Mouse (Mus musculus) adrenal gland, postnatal 4 days (tissue): ENCODE data around the gene Ehmt2. TPM values are rescaled to one million over a fixed set of nuclear protein-coding genes. Genes with fewer than 3 reads are reported as not detected.
"Not testable (repeated sequence)": the region's sequence is repeated elsewhere in the genome, so short reads cannot be mapped to it uniquely, and the experiment has no call there.

Experiments used
- DNase-seq, 2 experiments: peaks; one replicate each; pipeline ENCODE4 v3.0.0; 2021 to 2022; ENCODE audit warnings: low spot score in 2 of 2, mixed read lengths in 2 of 2
- total RNA-seq, 2 experiments: library from RNA; stranded (reverse); gene quantifications; 2 replicates each; pipeline ENCODE4 v1.2.3; 2021

The Ehmt2 gene
- total RNA-seq, 2 experiments from 2014 or later, result 214 to 215 TPM

DNA sequence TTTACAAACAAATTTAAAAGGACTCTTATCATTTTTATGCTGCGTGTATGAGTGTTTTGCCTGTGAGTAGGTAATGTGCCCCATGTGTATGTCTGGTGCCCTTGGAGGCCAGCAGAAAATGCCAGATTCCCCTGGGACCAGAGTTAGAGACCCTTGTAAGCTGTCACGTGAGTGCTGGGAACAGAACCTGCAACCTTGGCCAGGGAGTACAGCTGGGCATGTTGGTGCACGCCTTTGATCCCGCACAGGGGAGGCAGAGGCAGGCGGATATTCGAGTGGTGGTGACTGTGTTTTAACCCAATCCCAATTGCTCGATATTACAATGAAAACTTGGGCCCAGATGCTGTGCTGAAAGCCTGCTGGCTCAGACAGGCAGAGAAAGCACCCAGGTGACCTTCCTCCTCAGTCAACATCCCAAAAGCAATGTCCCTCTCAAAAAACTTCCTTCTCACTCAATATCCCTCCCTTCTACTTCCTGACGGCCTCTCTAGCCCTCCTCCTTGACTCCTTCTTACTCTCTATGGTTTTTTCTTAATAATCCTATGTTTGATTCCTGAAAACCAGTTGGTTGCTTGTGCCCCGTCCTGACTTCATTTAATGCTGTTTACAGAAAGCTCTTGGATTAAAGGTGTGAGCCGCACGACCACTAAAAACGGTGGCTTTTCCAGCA is 8.1 kb upstream of the Ehmt2 start:
- no peak for DNase-seq

DNA sequence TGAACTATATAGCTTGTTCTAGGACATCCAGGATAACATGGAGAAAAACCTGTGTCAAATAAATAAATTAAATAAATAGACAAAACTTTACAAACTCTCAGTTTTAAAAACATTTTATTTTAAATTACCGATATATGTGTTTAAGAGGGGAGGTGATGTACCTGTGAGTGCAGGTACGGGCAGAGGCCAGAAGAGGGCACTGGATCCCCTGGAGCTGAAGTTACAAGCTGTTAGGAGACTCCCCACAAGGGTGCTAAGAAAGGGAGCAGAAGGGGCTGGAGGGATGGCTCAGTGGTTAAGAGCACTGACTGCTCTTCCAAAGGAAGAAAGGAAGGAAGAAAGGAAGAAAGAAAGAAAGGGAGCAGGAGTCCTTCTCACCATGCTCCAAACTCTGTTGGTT is 6.9 kb upstream of the Ehmt2 start:
- no peak for DNase-seq

DNA sequence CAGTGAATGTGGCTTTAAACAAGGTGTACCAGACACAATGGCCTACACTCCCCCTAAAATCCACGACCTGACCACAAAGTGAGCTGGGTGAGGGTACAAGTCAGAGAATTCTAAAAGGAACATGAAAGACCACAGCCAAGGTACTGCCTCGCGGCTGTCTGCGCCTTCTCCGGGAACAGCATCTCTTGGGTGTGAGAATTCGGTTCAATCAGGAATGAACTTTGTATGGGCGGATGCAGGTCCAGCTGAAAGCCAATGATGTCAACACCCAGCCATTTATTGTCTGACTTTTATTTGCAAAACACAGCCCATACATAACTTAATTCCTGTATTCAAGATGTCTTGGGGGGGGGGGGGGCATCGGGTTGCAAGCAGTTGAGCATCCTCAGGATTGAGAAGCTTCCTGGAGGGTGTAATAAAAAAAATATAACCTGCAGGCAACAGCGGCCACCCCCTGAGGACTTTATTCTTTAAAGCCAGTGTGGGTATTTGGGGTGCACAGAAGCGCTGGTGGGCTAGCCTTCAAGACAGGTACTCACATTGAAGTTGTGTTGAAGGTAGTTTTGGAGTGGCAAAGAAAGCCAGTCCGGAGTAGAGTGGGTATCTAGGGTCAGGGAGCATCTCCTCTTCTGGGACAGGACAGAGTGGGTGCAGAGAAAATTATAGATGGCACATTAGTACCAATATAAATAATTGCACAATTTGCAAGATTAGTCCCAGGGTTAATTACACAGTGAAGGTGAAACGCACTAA is 5.0 kb upstream of the Ehmt2 start:
- DNase-seq, result no peak

DNA sequence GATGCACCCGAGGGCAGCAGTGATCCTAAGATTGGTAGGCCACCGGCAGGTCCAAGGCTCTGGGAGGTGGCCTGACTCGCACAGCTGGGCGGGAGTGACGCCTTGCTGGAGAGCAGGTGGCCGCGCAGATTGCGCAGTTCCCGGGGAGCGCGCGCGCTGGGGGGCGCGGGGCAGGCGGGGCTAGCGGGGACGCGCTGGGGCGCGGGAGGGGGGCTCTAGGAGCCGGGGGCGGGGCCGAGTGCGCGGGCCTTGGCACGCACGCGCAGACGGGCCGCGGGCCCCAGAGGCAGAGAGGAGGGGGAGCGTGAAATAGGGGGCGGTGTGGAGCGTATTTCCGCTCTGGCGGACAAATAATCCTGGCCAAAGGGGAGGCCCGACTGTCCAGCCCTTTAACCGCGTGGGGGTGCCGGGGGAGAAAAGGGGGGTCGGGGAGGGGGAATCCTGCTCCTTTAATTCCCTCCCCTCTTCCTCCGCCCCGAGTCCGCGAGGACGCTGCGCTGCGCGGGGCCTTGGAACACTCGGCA is 4.1 kb upstream of the Ehmt2 start:
- peak; percentile 89 to 94 for DNase-seq

GRCm38 (mm10) chr17:34894801-34895530 is 3.3 kb upstream of the Ehmt2 start:
- peak in 1 of 2 experiments; percentile 38 for DNase-seq

DNA sequence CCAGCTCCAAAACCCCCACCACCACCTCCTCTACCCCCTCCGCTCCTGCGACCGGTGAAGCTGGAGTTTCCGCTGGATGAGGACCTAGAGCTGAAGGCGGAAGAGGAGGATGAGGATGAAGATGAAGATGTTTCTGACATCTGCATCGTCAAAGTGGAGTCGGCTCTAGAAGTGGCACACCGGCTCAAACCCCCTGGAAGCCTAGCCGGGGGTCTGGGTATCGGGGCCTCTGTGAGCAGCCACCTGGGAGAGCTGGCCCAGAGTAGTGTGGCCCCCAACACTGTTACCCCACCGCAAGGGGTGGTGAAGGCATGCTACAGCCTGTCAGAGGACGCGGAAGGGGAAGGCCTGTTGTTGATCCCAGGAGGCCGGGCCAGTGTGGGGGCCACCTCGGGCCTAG is 2.5 kb upstream of the Ehmt2 start:
- DNase-seq, result no peak

DNA sequence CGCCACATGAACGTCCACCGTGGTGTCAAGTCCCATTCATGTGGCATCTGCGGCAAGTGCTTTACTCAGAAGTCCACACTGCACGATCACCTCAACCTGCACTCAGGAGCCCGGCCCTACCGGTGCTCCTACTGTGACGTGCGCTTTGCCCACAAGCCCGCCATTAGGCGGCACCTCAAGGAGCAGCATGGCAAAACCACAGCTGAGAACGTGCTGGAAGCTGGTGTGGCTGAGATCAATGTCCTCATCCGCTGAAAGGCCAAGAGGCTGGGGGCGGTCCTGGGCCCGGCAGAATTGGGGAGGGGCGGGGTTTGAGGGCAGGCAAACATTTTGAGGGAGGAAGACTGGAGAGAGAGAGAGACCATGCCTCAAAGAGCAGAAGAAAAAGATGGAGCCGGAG is 1.9 kb upstream of the Ehmt2 start:
- DNase-seq, result no peak

GRCm38 (mm10) chr17:34897373-34898159 is 703 bp upstream of the Ehmt2 start:
- no peak for DNase-seq

- no peak for DNase-seq
Measured at GRCm38 (mm10) chr17:34898706-34899052, 410 bp downstream of the Ehmt2 start.

GRCm38 (mm10) chr17:34899053-34899889 is 1.0 kb downstream of the Ehmt2 start:
- DNase-seq, result peak in 1 of 2 experiments; percentile 45

DNA sequence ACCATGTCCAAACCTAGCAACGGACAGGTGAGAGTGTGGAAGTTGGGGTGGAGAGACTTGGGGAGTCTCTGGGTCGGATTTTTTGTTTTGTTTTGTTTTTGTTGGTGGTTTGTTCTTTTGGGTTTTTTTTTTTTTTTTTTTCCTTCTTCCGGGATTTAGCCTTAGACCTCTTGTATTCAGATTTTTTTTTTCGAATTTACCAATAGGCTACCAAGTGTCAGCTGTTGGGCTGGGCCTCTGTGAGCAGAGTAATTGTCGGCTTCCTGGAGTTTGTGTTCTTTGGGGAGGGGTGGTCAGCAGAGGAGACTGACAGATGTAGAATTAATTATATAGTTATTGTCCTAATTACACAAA is 1.6 kb downstream of the Ehmt2 start:
- DNase-seq, result no peak

- DNase-seq, result not testable (repeated sequence)
Measured at GRCm38 (mm10) chr17:34900826-34901225, 2.6 kb downstream of the Ehmt2 start.

GRCm38 (mm10) chr17:34901948-34902347 is 3.7 kb downstream of the Ehmt2 start:
- not testable (repeated sequence) for DNase-seq

DNA sequence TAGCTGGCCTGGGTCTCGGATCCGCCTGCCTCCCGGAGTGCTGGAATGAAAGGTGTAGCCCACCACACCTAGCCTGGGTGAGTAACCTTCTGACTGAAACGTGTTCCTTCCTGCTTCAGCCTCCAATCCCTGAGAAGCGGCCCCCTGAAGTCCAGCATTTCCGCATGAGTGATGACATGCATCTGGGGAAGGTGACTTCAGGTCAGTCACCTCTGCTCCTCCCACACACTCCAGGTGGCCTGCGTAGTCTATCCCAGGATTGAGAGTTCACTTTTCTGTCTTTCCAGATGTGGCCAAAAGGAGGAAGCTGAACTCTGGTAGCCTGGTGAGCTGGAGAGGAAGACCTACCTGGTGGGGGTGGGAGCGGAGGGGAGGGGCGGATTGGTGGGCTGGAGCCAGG is 4.6 kb downstream of the Ehmt2 start:
- DNase-seq, result no peak

DNA sequence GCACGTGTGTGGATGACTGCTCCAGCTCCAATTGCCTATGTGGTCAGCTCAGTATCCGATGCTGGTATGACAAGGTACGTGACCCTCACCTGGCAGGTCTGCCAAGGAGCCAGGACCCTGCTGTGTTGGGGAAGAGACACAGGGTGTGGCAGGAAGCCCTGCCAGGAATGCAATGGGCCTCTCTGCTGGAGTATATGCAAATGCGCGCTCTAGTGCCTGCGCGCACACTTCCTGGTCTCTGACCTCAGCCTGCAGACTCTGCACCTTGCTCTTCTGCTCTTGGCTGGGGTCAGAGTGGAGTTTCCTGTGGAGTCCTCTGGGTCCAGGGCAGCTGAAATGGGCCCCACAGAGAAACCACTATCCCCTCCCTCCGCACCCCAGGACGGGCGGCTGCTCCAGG is 12.7 kb downstream of the Ehmt2 start:
- DNase-seq, result no peak

DNA sequence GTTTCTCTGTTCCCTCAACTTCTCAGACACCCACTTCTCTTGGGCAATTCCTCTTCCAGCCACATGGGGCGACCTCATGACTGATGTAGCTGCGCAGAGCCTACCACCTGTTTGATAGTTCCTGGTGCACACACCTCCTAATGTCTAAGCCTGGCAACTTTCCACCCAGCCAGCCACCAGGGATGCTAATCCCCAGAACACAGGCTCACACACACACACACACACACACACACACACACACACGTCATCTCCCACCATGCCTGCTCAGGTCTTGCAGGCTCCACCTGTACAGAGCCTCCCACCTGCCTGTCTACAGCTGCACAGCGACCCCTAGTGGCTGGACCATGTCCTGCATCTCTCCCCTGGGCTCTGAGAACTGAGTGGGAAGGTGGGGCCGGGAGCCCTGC is 13.7 kb downstream of the Ehmt2 start:
- DNase-seq, result peak in 1 of 2 experiments; percentile 64

- DNase-seq, result no peak
Measured at GRCm38 (mm10) chr17:34913930-34914665, 15.8 kb downstream of the Ehmt2 start, which contains the start of gene Slc44a4. Slc44a4 (plus strand) TSS chr17:34914466.

DNA sequence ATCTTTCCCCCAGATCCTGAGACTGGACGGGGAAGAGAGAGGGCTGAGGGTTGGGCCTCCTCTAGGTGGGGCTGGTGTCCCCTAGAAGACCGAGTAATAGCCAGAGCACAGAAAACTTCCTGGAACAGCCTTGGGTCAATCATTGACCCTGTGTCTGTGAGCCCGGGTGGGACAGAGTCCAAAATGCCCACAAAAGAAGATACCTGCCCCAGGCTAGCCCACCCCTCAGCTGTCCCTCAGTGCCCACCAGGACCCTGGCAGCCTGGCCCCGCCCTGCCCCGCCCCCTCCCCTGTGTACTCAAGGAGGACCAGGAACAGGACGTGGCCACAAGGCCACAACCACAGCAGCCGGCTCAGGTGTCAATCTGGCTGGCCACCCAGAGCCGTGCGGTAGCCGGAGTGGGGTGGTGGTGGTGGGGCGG is 17.2 kb downstream of the Ehmt2 start:
- DNase-seq, result no peak

DNA sequence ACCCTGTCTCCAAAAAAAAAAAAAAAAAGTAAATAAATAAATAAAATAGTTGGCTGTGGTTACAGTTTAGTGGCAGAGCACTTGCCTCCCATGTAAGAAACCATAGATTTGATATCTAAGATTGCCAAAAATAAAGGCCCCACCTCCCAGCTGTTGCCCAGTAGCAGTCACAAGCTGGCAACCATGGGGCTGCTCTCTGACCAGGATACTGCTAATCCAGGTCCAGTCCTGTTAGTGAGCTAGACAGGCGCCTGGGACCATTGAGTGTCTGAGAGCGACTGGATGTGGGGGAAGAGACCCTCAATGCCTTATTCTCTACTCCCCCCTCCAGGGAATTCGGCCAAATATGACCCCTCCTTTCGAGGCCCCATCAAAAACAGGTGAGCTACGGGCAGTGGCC is 18.0 kb downstream of the Ehmt2 start:
- no peak for DNase-seq

GRCm38 (mm10) chr17:34917188-34917587 is 18.9 kb downstream of the Ehmt2 start:
- no peak for DNase-seq
